Mouse (Mus musculus): ENCODE results near the gene P2ry6.

Gene P2ry6

GRCm38 (mm10) chr7:100984452-100985395 is 10.3 kb upstream of the P2ry6 start:
- DNase-seq = no peak

DNA sequence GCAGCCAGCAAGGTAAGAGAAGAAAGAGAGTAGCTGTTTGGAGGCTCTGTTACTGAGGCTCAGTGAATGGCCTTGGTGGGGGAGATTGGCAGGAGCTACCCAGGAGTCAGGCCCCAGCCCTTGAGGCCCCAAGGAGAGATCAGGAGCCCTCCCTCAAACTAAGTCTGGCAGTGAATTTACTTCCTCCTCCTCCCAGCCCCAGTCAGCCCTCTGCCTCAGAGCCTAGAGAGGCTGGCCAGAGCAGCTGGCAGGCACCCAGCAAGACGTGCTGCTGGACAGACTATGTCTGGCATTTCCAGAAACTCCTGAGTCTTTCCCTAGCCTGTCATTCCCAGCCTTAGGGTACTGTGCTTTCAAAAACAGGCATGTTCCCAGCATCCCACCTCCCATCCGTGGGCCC is 4.7 kb upstream of the P2ry6 start:
- DNase-seq = peak in 1 of 2 experiments; percentile 14

DNA sequence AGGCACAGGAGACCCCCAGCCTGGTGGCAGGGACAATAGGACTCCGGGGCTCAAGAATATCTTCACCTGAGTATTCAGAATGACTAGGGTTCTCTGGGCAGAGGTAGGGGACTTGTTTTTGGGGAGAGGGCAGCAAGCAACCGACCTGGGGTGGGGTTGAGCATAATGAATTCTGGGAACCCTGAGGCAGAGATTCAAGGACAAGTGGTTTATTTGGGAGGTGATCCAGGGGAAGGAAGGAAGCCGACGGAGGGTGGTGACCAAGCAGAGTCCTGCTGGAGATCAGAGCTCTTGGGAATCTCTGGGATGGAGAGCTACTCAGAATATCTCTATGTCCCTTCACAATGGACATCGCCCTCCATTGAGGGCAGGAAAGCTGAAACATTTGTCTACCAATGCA is 3.7 kb upstream of the P2ry6 start:
- no peak for DNase-seq

GRCm38 (mm10) chr7:100972875-100973274 is 1.6 kb downstream of the P2ry6 start:
- DNase-seq = no peak

DNA sequence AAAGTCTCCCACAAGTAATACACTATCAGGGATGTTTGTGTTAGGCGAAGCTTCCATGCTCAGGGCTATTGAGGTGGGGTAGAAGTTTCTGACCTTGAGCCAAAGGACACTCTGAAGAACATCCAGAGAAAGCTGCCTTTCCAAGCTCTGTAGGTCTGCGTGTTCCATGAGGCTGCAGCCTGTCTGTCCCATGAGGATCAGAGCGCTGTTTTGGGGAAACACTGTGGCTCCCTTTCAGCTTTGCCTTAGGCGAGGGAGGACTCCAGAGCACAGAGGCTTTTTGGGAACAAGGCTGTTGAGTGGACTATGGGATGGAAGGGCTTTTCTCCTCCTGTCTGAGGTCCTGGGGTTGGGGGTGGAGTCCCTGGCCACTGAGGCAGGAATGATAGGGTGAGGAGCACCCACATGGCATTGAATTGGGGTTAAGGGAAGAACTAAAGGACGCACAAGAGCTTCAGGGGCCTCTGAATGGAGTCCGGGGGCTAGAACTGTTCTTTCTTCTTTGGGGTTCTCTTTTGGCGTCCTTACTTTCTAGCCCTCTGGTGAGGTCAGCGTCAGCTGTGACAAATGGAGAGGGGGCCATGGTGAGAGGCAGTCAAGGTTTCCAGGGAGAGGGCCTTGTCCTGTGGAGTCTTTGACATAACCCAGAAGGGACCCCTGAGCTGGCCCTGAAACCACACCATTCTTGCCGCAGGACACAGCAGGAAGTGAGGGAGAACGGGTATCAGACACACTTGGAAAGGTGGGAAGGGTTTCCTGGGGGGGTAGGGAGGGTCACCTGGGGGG is 5.4 kb downstream of the P2ry6 start:
- no peak for DNase-seq

DNA sequence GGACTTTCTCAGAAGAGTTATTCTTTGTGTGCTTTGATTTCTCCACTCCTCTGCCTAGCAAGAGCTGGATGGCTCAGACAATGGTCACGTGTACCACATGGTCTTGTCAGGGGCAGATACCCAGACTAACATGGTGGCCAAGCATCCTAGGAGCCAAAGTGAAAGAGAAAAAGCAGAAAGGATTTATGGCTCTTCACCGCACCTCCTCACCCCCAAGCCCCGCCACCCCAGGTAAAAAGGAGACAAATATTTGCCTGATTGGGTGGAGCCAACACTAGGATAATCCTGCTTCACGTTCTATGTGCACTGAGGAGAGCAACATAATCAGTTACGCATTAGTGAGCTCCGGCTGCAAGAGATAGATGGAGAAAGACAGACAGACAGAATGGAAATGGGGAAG is 6.1 kb downstream of the P2ry6 start:
- DNase-seq = no peak

GRCm38 (mm10) chr7:100967850-100968249 is 6.6 kb downstream of the P2ry6 start:
- DNase-seq = no peak

DNA sequence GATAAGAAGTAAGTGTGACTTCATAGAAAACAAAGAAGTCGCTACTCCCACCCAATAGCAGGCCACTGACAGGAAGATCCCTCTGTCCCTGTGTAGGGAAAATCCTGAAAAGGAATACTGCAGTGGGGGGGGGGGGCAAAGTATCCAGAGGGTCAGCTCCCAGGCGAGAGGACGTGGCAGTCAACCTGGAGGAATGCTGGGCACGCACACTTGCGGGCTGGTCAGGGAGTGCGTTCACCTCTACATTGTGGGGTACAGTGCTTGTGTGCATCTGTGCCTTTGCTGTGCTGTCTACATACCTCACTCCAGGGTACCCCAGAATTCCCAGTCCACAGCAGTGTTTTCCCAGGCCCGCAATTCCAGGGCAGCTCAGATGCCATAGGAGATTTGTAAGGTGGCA is 8.4 kb downstream of the P2ry6 start:
- no peak for DNase-seq

DNA sequence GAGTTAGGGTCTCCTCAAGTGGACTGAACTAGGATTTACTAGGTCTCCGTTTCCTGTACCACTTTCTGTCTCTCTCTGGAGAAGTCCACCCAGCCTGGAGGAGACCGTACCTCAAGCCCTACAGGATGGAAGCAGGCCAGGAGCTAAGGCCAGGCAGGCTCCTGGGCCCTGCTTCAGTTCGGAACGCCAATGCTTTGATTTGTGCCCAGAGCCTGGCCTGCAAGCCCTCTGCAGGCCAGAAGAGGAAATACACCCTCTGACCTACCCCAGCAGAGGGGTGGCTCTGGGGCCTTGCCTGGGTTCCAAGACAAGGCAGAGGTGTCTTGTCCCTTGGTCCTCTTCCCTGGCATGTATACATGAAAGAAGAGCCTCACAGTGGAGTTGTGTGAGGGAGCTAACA is 9.4 kb downstream of the P2ry6 start:
- peak; percentile 28 to 39 for DNase-seq

GRCm38 (mm10) chr7:100964242-100964641 is 10.2 kb downstream of the P2ry6 start:
- no peak for DNase-seq

DNA sequence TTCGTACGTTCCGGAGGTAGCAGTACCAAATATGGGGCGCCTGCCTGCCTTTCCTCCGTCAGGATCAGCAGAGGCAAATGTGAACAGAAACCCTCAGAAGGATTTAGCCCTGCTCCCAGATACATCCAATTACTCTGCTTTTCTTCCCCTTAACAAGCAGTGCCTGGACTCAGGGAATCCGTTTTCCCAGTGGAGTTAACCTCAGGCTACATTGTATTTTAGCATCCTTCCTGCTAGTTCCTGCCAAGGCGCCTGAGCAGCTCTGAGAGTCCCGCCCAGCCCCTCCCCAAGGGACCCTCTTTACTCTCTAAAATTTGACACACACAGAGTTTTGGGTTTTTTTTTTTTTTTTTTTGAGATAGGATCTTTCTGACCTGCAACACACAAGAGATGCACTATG is 11.1 kb downstream of the P2ry6 start:
- no peak for DNase-seq

DNA sequence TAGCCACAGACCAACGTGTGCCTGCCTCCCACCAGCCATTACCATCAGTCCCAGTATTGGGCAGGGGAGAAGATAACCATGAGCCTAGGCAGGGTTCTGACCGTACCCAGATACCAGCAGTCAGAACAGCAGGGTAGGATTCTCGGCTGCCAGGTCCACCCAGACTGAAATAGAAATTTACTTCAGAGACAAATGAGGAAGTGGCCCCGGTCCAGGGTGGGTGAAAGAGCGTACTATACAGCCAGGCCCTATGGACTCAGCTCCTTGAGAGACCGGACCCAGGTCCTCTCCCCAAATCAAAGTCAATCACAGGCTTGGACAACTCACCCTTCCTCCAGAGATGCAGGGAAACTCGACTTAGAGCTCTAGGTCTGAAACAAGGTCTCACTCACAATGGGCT is 13.3 kb downstream of the P2ry6 start:
- DNase-seq = no peak

GRCm38 (mm10) chr7:100960462-100960861 is 14.0 kb downstream of the P2ry6 start:
- no peak for DNase-seq

DNA sequence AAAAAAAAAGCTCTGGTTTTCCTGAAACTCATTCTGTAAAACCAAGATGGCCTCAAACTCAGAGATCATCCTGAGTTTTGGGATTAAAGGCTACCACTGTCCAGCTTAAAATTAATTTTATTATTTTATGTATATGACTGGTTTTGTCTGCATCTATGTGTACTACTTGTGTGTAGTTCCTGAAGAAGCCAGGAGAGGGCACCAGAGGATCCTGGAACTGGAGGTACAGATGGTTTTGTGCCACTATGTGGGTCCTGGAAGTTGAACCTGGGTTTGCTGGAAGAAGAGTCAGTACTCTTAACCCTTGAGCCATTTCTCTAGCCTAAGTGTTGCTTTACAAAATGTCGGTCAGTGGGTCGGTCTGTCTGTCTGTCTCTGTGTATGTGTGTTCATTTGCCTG is 16.0 kb downstream of the P2ry6 start:
- no peak for DNase-seq

GRCm38 (mm10) chr7:100952686-100953085 is 21.8 kb downstream of the P2ry6 start:
- DNase-seq = no peak

GRCm38 (mm10) chr7:100951903-100952302 is 22.5 kb downstream of the P2ry6 start:
- no peak for DNase-seq

DNA sequence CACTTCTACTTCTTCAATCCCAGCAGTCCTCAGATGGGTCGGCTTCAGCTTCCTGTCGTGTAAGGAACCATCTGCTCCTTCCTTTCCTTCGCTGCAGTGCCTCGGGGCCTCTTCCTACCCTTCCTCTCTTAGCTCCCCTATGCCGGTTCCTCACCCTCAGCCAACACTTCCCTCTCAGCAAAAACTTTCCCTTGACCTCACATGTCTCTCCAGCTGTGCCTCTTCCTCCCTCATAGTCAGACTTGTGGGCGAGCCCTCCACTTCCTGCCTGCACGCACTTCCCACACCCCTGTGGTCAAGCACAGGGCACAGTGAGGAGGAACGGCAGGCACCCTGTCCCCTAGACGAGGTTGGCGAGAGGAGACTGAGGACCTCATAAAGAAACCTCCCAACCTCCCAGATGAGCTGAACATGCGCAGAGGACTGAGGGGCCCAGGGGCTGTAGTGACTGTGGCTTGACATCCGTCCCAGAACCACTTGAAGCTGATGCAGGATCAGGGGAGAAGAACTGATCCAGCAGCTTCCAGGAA is 23.9 kb downstream of the P2ry6 start:
- no peak for DNase-seq

DNA sequence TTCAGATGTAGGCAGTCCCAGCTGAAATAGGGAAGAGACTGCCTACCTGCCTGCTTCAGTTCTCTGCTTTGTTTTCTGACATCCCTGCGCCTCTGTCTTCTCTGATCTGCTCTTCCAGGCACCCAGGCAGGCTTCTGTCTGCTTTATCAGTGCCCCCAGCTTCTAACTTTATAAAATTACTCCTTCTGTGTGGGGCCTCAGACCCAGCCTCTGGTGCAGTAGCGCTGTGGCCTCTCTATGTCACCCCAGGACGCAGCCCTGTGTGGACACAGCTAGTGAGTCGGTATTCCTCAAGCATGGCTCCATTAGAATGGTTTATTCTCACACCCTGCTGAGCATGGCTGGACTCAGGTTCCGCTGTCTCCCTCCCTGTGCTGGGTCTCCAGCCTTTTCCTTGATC is 24.4 kb downstream of the P2ry6 start:
- DNase-seq = no peak

GRCm38 (mm10) chr7:100944738-100945137 is 29.7 kb downstream of the P2ry6 start:
- DNase-seq = no peak

DNA sequence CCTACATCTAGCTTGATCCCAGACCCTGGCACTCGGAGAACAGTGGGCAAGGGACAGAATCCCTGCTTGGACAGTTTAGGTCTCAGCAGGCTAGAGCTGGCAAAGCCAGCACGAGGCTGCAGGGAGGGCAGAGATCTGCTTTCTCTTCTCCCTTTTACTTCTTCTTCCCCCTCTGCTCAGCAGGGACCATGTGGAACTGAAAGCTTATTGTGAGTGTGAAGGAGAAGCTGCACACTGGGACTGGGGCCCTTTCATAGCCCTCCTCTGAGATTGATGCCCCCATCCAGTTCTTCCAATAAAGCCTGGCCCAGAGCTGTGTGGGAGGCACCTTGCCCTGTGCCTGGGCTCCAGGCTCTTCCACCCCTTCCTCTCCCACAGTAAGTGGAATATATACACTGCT is 30.1 kb downstream of the P2ry6 start:
- no peak for DNase-seq

GRCm38 (mm10) chr7:100942789-100943615 is 31.4 kb downstream of the P2ry6 start:
- DNase-seq = peak; percentile 53 to 61

DNA sequence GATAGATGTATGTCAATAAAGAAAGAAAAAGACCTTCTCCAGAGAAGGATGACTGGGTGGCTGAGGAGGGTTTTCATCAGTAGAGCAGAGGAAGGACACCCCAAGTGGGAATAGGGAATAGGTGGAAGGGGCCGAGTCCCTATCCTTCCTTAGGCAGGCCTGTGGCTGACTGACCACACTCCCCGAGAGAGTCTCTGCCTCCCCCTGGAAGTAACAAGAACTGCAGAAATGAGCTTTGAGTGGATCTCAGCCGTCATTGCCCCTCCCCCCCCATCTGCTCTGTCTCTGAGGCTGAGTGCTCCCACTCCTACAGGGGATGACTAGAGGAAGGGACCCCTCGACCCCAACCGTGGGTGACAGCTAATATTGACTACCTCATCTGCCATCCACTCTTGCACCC is 33.3 kb downstream of the P2ry6 start:
- DNase-seq = no peak

GRCm38 (mm10) chr7:100938106-100938505 is 36.3 kb downstream of the P2ry6 start:
- no peak for DNase-seq

All from cerebellum, adult 18-20 months (tissue).